Mouse (Mus musculus) ES-Bruce4 (cell line): ENCODE results near the gene Timm17b. TPM values are rescaled to one million over a fixed set of nuclear protein-coding genes. Genes with fewer than 3 reads are reported as not detected.
"Not testable (repeated sequence)": the region's sequence is repeated elsewhere in the genome, so short reads cannot be mapped to it uniquely, and the experiment has no call there.

Source experiments
- H3K27ac ChIP-seq: 2 replicates; pipeline ENCODE4 v1.5.1; 2012; ENCODE audit warnings: low read length, inconsistent platforms; ENCODE audit not compliant: insufficient read depth
- H3K27me3 ChIP-seq: 2 replicates; pipeline ENCODE4 v1.6.1; 2012; ENCODE audit warnings: mild to moderate bottlenecking, low read length, inconsistent platforms; ENCODE audit not compliant: control insufficient read depth, poor library complexity, insufficient read depth, severe bottlenecking
- H3K36me3 ChIP-seq: 2 replicates; pipeline ENCODE4 v1.6.1; 2012; ENCODE audit warnings: inconsistent platforms, mild to moderate bottlenecking, low read length, moderate library complexity; ENCODE audit not compliant: control insufficient read depth, poor library complexity, insufficient read depth, severe bottlenecking
- H3K4me1 ChIP-seq: one replicate; pipeline ENCODE4 v1.8.1; 2011; ENCODE audit warnings: low read length; ENCODE audit not compliant: control insufficient read depth, insufficient read depth
- H3K4me3 ChIP-seq: 2 replicates; pipeline ENCODE4 v1.5.1; 2011; ENCODE audit warnings: low read depth, mild to moderate bottlenecking, low read length
- H3K9ac ChIP-seq: 2 replicates; pipeline ENCODE4 v1.6.1; 2012; ENCODE audit warnings: low read depth, mild to moderate bottlenecking, inconsistent platforms; ENCODE audit not compliant: poor library complexity, severe bottlenecking
- H3K9me3 ChIP-seq: replicated peaks from 2 replicates; pipeline ENCODE4 v1.6.1; 2012; ENCODE audit warnings: mild to moderate bottlenecking, low read length, inconsistent platforms; ENCODE audit not compliant: control insufficient read depth, poor library complexity, insufficient read depth, severe bottlenecking
- CTCF ChIP-seq: IDR thresholded peaks from one replicate; pipeline ENCODE4 v1.8.1; 2011; ENCODE audit warnings: low read depth, low read length
- EP300 ChIP-seq: IDR thresholded peaks from 2 replicates; pipeline ENCODE4 v1.6.1; 2011; ENCODE audit warnings: low read depth, low read length; ENCODE audit not compliant: insufficient read depth
- POLR2A ChIP-seq: IDR thresholded peaks from one replicate; pipeline ENCODE4 v1.8.1; 2011; ENCODE audit warnings: low read length; ENCODE audit not compliant: insufficient read depth
- polyA plus RNA-seq: library from polyadenylated mRNA; stranded (reverse); fragments of >200 nt; gene quantifications from 2 replicates; pipeline ENCODE4 v1.2.4, GENCODE M21; 2011; ENCODE audit warnings: low read depth; ENCODE audit not compliant: missing spikeins, insufficient read depth, insufficient read length

The Timm17b gene
- polyA plus RNA-seq, 1 experiment = 41.6 TPM

GRCm38 (mm10) chrX:7879819-7880218, 19.3 kb upstream of the Timm17b start:
- H3K36me3 ChIP-seq = no peaks in the 10 kb centered on the region
- peak overlapping the region; percentile 36 for H3K4me3 ChIP-seq
- TF ChIP-seq CTCF (no peak), EP300 (no peak), POLR2A (no peak)
- no peak overlapping the region for H3K9ac ChIP-seq
- H3K4me1 ChIP-seq = no peaks in the 10 kb centered on the region
- H3K27ac ChIP-seq = no peak overlapping the region
- no peaks in the 10 kb centered on the region for H3K9me3 ChIP-seq
- H3K27me3 ChIP-seq = no peaks in the 10 kb centered on the region

- H3K9me3 ChIP-seq = no peaks in the 10 kb centered on the region
- H3K4me3 ChIP-seq = peak within 1 kb of the TSS; percentile 92
- H3K36me3 ChIP-seq = no peaks in the 10 kb centered on the region
- TF ChIP-seq POLR2A (no peak), CTCF (no peak), EP300 (no peak)
- peak within 1 kb of the TSS; percentile 29 for H3K27ac ChIP-seq
- H3K4me1 ChIP-seq = no peaks in the 10 kb centered on the region
- H3K9ac ChIP-seq = peak within 1 kb of the TSS; percentile 54
- H3K27me3 ChIP-seq = no peaks in the 10 kb centered on the region
These were observed 15.2 kb upstream of the Timm17b start, which contains the start of gene Slc35a2 for GRCm38 (mm10) chrX:7883841-7884567. TSS of gene Slc35a2 (plus strand) at chrX:7884028.

GRCm38 (mm10) chrX:7898211-7898610, 946 bp upstream of the Timm17b start:
- H3K4me3 ChIP-seq = peak overlapping the region; percentile 87
- H3K9me3 ChIP-seq = no peaks in the 10 kb centered on the region
- H3K9ac ChIP-seq = peak overlapping the region; percentile 72
- no peaks in the 10 kb centered on the region for H3K4me1 ChIP-seq
- H3K27me3 ChIP-seq = no peaks in the 10 kb centered on the region
- TF ChIP-seq POLR2A (no peak), CTCF (no peak), EP300 (no peak)
- peaks cover 6% of the 10 kb centered on the region; the same call in 1 of the 2 replicates for H3K36me3 ChIP-seq
- no peak overlapping the region for H3K27ac ChIP-seq

GRCm38 (mm10) chrX:7904441-7904840, 5.3 kb downstream of the Timm17b start:
- Histone ChIP-seq H3K9me3 (no peaks in the 10 kb centered on the region), H3K27me3 (no peaks in the 10 kb centered on the region), H3K36me3 (no peaks in the 10 kb centered on the region), H3K27ac (no peak overlapping the region), H3K4me3 (no peak overlapping the region), H3K9ac (no peak overlapping the region), H3K4me1 (no peaks in the 10 kb centered on the region)
- no peak for TF ChIP-seq EP300
- no peak for TF ChIP-seq CTCF
- no peak for TF ChIP-seq POLR2A

GRCm38 (mm10) chrX:7907735-7908134, 8.6 kb downstream of the Timm17b start, which contains the start of gene Gm10491:
TSS of gene Gm10491 (minus strand) at chrX:7907835.
- Histone ChIP-seq H3K27ac (no peak within 1 kb of the TSS), H3K27me3 (no peaks in the 10 kb centered on the region), H3K4me3 (no peak within 1 kb of the TSS), H3K36me3 (no peaks in the 10 kb centered on the region), H3K9ac (no peak within 1 kb of the TSS), H3K4me1 (no peaks in the 10 kb centered on the region), H3K9me3 (no peaks in the 10 kb centered on the region)
- TF ChIP-seq CTCF = no peak
- no peak for TF ChIP-seq POLR2A
- no peak for TF ChIP-seq EP300

GRCm38 (mm10) chrX:7909242-7909641, 10.1 kb downstream of the Timm17b start, which contains the start of gene Gm10490:
TSS of gene Gm10490 (plus strand) at chrX:7909542.
- H3K4me1 ChIP-seq, H3K9me3 ChIP-seq, H3K36me3 ChIP-seq, H3K27me3 ChIP-seq, H3K4me3 ChIP-seq, H3K27ac ChIP-seq, H3K9ac ChIP-seq: not testable (repeated sequence)
